Mouse (Mus musculus): ENCODE results near the gene Gstt4. TPM values are rescaled to one million over a fixed set of nuclear protein-coding genes. Genes with fewer than 3 reads are reported as not detected.
"Not testable (repeated sequence)": the region's sequence is repeated elsewhere in the genome, so short reads cannot be mapped to it uniquely, and the experiment has no call there.

The Gstt4 gene
- not detected in 2 replicates for polyA plus RNA-seq (2016; fragmentation: Nextera tagmentation; extraction: Ambion mirVana)

- Histone ChIP-seq H3K36me3 (no peaks in the 10 kb centered on the region), H3K9ac (no peak within 1 kb of the TSS), H3K27me3 (replicated peaks) (no peaks in the 10 kb centered on the region), H3K9me3 (replicated peaks) (0 out of 2 replicates have a peak, but pooled peaks cover 8% of the 10 kb centered on the region), H3K4me2 (no peak within 1 kb of the TSS), H3K27ac (ENCODE audit: poor library complexity, severe bottlenecking) (no peak within 1 kb of the TSS), H3K4me1 (replicated peaks) (0 out of 2 replicates have a peak, but pooled peaks cover under 1% of the 10 kb centered on the region), H3K4me3 (no peak within 1 kb of the TSS)
- ATAC-seq (ENCODE audit: insufficient number of reproducible peaks, low FRiP score) = no peak
- WGBS = 93% methylated on average over 2 of the region's 2 CpGs
Measured at GRCm38 (mm10) chr10:75822443-75822842, at the start of gene Gstt4. TSS of gene Gstt4 (minus strand) at chr10:75822543.

DNA sequence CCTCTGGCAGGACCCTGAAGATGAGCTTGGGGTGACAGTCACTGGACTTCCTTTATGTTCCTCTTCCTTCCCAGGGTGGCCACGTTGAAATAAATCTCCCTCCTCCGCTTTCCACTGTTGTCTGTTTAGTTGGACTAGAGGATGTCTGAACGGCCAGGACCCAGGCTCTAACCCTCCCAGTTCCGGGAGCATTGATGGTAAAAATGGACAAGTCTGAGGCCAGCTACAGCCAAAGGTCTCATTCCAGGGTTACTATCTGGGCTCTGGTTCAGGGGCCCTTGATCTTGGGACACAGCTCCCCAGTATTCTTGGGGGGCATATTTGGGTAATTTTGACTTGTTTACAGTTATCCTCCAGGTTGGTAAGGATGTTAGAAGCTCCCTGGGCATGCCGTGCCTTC is 39.2 kb upstream of the Gstt4 start:
- WGBS = 76% methylated on average over 5 of the region's 5 CpGs
- no peaks in the 10 kb centered on the region for H3K27me3 ChIP-seq (replicated peaks)
- H3K27ac ChIP-seq (ENCODE audit: poor library complexity, severe bottlenecking) = no peak overlapping the region
- no peak for ATAC-seq (ENCODE audit: insufficient number of reproducible peaks, low FRiP score)
- H3K4me3 ChIP-seq = no peak overlapping the region
- peaks cover 20% of the 10 kb centered on the region for H3K36me3 ChIP-seq
- H3K9ac ChIP-seq = no peak overlapping the region
- peaks cover 34% of the 10 kb centered on the region for H3K4me1 ChIP-seq (replicated peaks)
- H3K4me2 ChIP-seq = no peak overlapping the region
- H3K9me3 ChIP-seq (replicated peaks) = no peaks in the 10 kb centered on the region

- peak overlapping the region; percentile 95 for H3K27ac ChIP-seq (ENCODE audit: poor library complexity, severe bottlenecking)
- H3K9me3 ChIP-seq (replicated peaks) = no peaks in the 10 kb centered on the region
- peak overlapping the region; percentile 86 for H3K4me2 ChIP-seq
- 0 out of 2 replicates have a peak overlapping the region, but pooled peaks have one; percentile 22 for H3K9ac ChIP-seq
- peaks cover 34% of the 10 kb centered on the region for H3K4me1 ChIP-seq (replicated peaks)
- H3K4me3 ChIP-seq = peak overlapping the region; percentile 78; the same call in 1 of the 2 replicates
- H3K36me3 ChIP-seq = peaks cover 23% of the 10 kb centered on the region
- 23% methylated on average over 7 of the region's 7 CpGs for whole genome bisulfite sequencing
- H3K27me3 ChIP-seq (replicated peaks) = no peaks in the 10 kb centered on the region
- ATAC-seq (ENCODE audit: insufficient number of reproducible peaks, low FRiP score) = no peak
Measured at GRCm38 (mm10) chr10:75860746-75861145, 38.4 kb upstream of the Gstt4 start.

GRCm38 (mm10) chr10:75859786-75860470 is 37.6 kb upstream of the Gstt4 start, which contains the start of gene Mif:
TSS of gene Mif (minus strand) at chr10:75860240.
- peak within 1 kb of the TSS; percentile 95 for H3K27ac ChIP-seq (ENCODE audit: poor library complexity, severe bottlenecking)
- H3K9ac ChIP-seq = peak within 1 kb of the TSS; percentile 95
- peaks cover 34% of the 10 kb centered on the region for H3K4me1 ChIP-seq (replicated peaks)
- under 1% methylated on average over 46 of the region's 46 CpGs for WGBS
- H3K4me2 ChIP-seq = peak within 1 kb of the TSS; percentile 86
- peak within 1 kb of the TSS; percentile 78 for H3K4me3 ChIP-seq
- not testable (repeated sequence) for H3K9me3 ChIP-seq (replicated peaks); H3K27me3 ChIP-seq (replicated peaks)
- H3K36me3 ChIP-seq = peaks cover 23% of the 10 kb centered on the region
- ATAC-seq (ENCODE audit: insufficient number of reproducible peaks, low FRiP score) = peak; percentile 95

GRCm38 (mm10) chr10:75859107-75859746 is 36.9 kb upstream of the Gstt4 start:
- H3K4me3 ChIP-seq = peak overlapping the region; percentile 78
- H3K36me3 ChIP-seq = peaks cover 23% of the 10 kb centered on the region
- ATAC-seq (ENCODE audit: insufficient number of reproducible peaks, low FRiP score) = peak; percentile 73
- H3K27me3 ChIP-seq (replicated peaks) = no peaks in the 10 kb centered on the region
- peak overlapping the region; percentile 86 for H3K4me2 ChIP-seq
- WGBS = 2% methylated on average over 26 of the region's 27 CpGs
- peak overlapping the region; percentile 95 for H3K9ac ChIP-seq
- peaks cover 34% of the 10 kb centered on the region for H3K4me1 ChIP-seq (replicated peaks)
- H3K27ac ChIP-seq (ENCODE audit: poor library complexity, severe bottlenecking) = peak overlapping the region; percentile 95
- H3K9me3 ChIP-seq (replicated peaks) = no peaks in the 10 kb centered on the region

DNA sequence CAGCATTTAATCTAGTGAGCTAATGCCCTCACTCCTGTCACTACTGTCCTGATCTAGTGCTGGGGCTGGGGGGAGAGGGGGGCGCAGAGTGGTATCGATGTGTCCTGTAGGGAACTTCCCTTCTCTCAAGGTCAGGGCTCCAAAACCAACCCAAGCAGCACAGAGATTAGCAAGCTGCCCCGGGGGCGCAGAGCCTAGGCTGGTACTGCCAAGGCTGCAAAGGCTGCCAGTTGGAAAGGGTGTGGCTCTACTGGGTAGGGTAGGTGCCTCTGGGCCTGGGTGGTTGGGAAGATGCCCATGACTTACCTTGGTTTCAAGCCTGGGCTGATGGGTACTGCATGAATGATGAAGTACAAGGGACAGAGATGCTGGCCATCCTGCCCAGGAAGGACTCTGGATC is 35.3 kb upstream of the Gstt4 start:
- 91% methylated on average over 4 of the region's 4 CpGs for WGBS
- H3K27ac ChIP-seq (ENCODE audit: poor library complexity, severe bottlenecking) = no peak overlapping the region
- ATAC-seq (ENCODE audit: insufficient number of reproducible peaks, low FRiP score) = no peak
- no peaks in the 10 kb centered on the region for H3K9me3 ChIP-seq (replicated peaks)
- no peak overlapping the region for H3K4me3 ChIP-seq
- no peaks in the 10 kb centered on the region for H3K27me3 ChIP-seq (replicated peaks)
- H3K36me3 ChIP-seq = peaks cover 23% of the 10 kb centered on the region
- H3K4me2 ChIP-seq = no peak overlapping the region
- no peak overlapping the region for H3K9ac ChIP-seq
- H3K4me1 ChIP-seq (replicated peaks) = peaks cover 34% of the 10 kb centered on the region

- Histone ChIP-seq H3K4me3 (no peak overlapping the region), H3K9me3 (replicated peaks) (no peaks in the 10 kb centered on the region)
Measured at GRCm38 (mm10) chr10:75856976-75857375, 34.6 kb upstream of the Gstt4 start.

GRCm38 (mm10) chr10:75856155-75856907 is 34.0 kb upstream of the Gstt4 start:
- Histone ChIP-seq H3K4me1 (replicated peaks) (peaks cover 30% of the 10 kb centered on the region), H3K4me3 (no peak overlapping the region), H3K36me3 (peaks cover 23% of the 10 kb centered on the region), H3K9ac (no peak overlapping the region), H3K27me3 (replicated peaks) (0 out of 2 replicates have a peak, but pooled peaks cover 3% of the 10 kb centered on the region), H3K4me2 (no peak overlapping the region), H3K27ac (ENCODE audit: poor library complexity, severe bottlenecking) (no peak overlapping the region), H3K9me3 (replicated peaks) (no peaks in the 10 kb centered on the region)
- ATAC-seq (ENCODE audit: insufficient number of reproducible peaks, low FRiP score) = no peak
- 67% methylated on average over 11 of the region's 11 CpGs for WGBS

More at GRCm38 (mm10) chr10:75856976-75857375, 34.6 kb upstream of the Gstt4 start:
- peaks cover 34% of the 10 kb centered on the region for H3K4me1 ChIP-seq (replicated peaks)
- no peak overlapping the region for H3K9ac ChIP-seq
- no peak for ATAC-seq (ENCODE audit: insufficient number of reproducible peaks, low FRiP score)
- H3K27me3 ChIP-seq (replicated peaks) = no peaks in the 10 kb centered on the region
- WGBS = 78% methylated on average over 3 of the region's 3 CpGs
- peaks cover 23% of the 10 kb centered on the region for H3K36me3 ChIP-seq
- H3K4me2 ChIP-seq = no peak overlapping the region
- no peak overlapping the region for H3K27ac ChIP-seq (ENCODE audit: poor library complexity, severe bottlenecking)

DNA sequence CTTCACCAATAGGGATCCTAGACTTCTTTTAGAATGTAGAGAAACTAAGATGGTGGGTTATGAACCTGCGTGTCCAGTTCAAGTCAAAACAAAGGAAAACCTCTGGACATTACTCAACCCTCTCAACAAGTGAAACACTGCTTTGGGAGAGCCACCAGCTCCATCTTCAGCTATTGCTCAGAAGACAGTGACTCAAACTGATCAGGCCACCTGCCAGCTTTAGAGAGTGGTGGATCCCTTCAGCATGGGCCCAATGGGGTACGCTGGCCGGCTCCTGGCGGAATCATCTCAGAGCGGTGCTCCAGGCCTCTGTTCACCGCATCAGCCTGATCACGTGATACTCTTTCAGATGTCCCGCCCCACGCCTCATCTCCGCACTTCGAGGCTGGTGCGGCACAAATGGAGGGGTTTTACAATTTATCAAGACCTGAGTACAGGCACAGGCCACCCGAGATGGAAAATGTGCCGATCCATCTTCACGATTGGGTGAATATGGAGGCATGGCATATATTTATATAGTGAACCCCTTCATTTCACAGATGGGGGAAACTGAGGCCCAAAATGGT is 33.2 kb upstream of the Gstt4 start:
- no peak overlapping the region for H3K4me3 ChIP-seq
- 0 out of 2 replicates have a peak, but pooled peaks cover 7% of the 10 kb centered on the region for H3K27me3 ChIP-seq (replicated peaks)
- WGBS = 87% methylated on average over 15 of the region's 15 CpGs

DNA sequence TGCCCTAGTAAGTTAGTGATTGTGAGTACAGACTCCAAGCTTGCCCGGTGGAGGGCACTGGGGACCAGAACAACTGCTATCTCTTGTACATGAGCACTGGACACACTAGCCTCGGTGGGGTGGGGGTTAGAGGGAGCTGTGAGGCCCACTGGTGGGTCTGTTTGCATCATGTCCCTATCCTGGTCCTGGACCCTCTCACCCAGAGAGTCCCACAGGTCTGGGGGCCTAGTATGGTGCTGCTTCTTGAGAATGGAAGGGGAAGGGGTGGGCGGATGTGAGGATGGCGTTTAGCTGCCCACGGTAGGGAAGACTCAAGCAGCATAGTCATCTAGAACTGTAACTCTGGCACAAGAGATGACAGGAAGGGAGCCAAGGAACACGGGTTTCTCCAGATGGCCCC is 32.4 kb upstream of the Gstt4 start:
- no peaks in the 10 kb centered on the region for H3K9me3 ChIP-seq (replicated peaks)
- no peak for ATAC-seq (ENCODE audit: insufficient number of reproducible peaks, low FRiP score)
- WGBS = 79% methylated on average over 6 of the region's 6 CpGs
- H3K9ac ChIP-seq = no peak overlapping the region
- 0 out of 2 replicates have a peak, but pooled peaks cover 7% of the 10 kb centered on the region for H3K27me3 ChIP-seq (replicated peaks)
- peaks cover 20% of the 10 kb centered on the region for H3K4me1 ChIP-seq (replicated peaks)
- H3K4me3 ChIP-seq = no peak overlapping the region
- H3K36me3 ChIP-seq = peaks cover 23% of the 10 kb centered on the region
- H3K4me2 ChIP-seq = no peak overlapping the region
- H3K27ac ChIP-seq (ENCODE audit: poor library complexity, severe bottlenecking) = no peak overlapping the region

More for the DNA sequence above, 33.2 kb upstream of the Gstt4 start:
- Histone ChIP-seq H3K9ac (no peak overlapping the region), H3K9me3 (replicated peaks) (no peaks in the 10 kb centered on the region), H3K36me3 (peaks cover 23% of the 10 kb centered on the region), H3K27ac (ENCODE audit: poor library complexity, severe bottlenecking) (no peak overlapping the region), H3K4me2 (no peak overlapping the region), H3K4me1 (replicated peaks) (peaks cover 23% of the 10 kb centered on the region)
- ATAC-seq (ENCODE audit: insufficient number of reproducible peaks, low FRiP score) = no peak
